Mouse (Mus musculus) forebrain, embryonic 15.5 days (tissue): Measurements from ENCODE around the gene Hoxa3. TPM values are rescaled to one million over a fixed set of nuclear protein-coding genes. Genes with fewer than 3 reads are reported as not detected.

Source experiments
- ATAC-seq: fragments of 200-750 bp; cut with Nextera tagmentation; replicated peaks from 2 replicates; pipeline ENCODE4 v1.8.0; 2017; ENCODE audit warnings: mild to moderate bottlenecking, moderate TSS enrichment, moderate library complexity
- H3K27ac ChIP-seq: fragments of 300-500 bp; sonication (generic); replicated peaks from 2 replicates; pipeline ENCODE4 v1.5.1; 2015; ENCODE audit warnings: mild to moderate bottlenecking, inconsistent platforms
- H3K27me3 ChIP-seq: fragments of 300-500 bp; sonication (generic); 2 replicates; pipeline ENCODE4 v1.6.1; 2015; ENCODE audit warnings: inconsistent platforms
- H3K36me3 ChIP-seq: fragments of 300-500 bp; sonication (generic); 2 replicates; pipeline ENCODE4 v1.6.1; 2015; ENCODE audit warnings: mild to moderate bottlenecking, inconsistent platforms
- H3K4me1 ChIP-seq: fragments of 300-500 bp; sonication (generic); 2 replicates; pipeline ENCODE4 v1.6.1; 2015; ENCODE audit warnings: inconsistent platforms
- H3K4me2 ChIP-seq: fragments of 300-500 bp; sonication (generic); replicated peaks from 2 replicates; pipeline ENCODE4 v1.6.1; 2015; ENCODE audit warnings: mild to moderate bottlenecking, inconsistent platforms
- H3K4me3 ChIP-seq: fragments of 300-500 bp; sonication (generic); 2 replicates; pipeline ENCODE4 v1.5.1; 2015; ENCODE audit warnings: mild to moderate bottlenecking, inconsistent platforms
- H3K9ac ChIP-seq: fragments of 300-500 bp; sonication (generic); replicated peaks from 2 replicates; pipeline ENCODE4 v1.6.1; 2015; ENCODE audit warnings: mild to moderate bottlenecking, inconsistent platforms
- H3K9me3 ChIP-seq: fragments of 300-500 bp; sonication (generic); 2 replicates; pipeline ENCODE4 v1.6.1; 2016; ENCODE audit warnings: inconsistent platforms
- WGBS: fragments of 180-500 bp; shearing (Covaris S2); methylation state at CpG from one replicate; pipeline ENCODE4 v1.1.7; 2015; ENCODE audit warnings: mixed read lengths; 5-methylcytosine and 5-hydroxymethylcytosine counted together
- polyA plus RNA-seq: library from polyadenylated mRNA; unstranded; fragments of >200 nt; fragmentation: Nextera tagmentation; extraction: Ambion mirVana; gene quantifications from 2 replicates; pipeline ENCODE4 v1.2.1, GENCODE M21; 2015

Gene Hoxa3
- polyA plus RNA-seq, 1 experiment from 2014 or later = not detected

DNA sequence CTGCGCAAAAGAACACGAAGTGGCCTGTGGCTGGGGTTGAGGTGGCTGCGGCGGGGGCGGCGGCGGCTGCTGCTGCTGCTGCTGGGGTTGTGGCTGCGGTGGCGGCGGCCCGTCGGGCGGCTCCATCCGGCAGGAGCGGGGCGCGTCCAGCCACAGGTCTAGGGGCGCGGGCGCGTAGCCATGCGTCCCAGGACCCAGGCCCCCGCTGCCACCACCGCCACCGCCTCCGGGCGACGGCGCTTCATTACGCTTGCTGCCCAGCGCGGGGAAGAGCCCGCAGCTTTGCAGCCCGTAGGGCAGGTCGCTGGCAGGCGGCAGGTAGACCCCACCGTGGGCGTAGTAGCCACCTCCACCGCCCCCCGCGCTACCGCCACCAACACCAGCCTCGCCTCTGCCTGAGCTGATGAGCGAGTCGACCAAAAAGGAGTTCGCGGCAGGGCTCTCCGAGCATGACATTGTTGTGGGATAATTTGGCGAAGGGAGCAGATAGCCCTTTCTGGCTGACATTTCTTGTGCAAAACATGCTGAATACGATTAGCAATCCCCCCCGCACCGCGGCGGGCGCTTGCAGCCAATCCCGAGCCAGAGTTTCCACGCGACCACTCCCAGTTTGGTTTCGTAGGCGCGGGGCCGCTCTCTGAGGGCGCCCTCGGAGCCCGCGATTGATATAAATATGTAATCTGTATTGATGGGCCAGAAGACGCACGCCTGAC is 21.4 kb upstream of the Hoxa3 start:
- WGBS = 2% methylated on average over 57 of the region's 68 CpGs
- no peak overlapping the region for H3K9ac ChIP-seq
- H3K27me3 ChIP-seq = peaks cover 97% of the 10 kb centered on the region

DNA sequence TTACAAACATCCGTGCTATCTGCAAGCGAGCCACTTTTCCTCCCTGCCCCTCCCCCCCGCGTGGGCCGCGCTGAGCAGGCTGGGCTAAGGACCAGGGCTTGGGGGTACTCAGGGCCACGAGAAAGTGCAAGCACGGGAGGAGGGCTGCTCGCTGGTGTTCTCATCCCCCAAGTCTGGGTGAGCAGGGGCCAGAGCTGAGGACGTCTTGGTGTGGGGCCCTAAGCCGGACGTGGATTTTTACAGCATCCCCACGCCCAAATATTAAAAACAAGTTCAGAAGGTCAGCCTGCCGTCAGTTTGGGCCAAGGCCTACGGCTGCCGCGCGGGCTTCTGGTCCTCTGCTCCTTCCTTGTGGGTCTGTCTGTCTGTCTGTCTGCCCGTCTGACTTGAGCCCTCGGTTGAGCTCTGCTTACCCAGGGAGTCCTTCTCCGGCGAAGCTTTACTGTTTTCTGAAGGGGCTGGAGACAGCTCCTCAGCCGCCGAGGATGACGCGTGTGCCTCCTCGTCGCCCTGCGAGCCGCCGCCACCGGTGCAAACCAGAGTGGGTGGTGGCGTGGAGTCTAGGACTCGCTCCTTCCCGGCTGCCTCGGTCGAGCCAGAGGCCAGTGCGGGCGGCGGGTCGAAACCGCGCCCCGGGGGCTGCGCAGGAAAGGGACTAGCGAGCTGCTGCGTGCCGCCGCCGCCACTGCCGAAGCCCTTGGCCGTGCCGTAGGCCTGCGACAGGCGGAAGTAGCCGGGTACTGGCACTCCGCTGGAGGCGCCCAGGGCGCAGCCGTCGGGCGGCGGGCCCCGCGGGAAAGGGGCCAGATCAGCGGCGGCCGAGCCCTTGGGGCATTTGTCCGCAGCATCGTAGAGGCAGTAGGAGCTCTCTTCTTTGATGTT is 20.7 kb upstream of the Hoxa3 start:
- Histone ChIP-seq H3K4me2 (no peak overlapping the region), H3K27ac (no peak overlapping the region), H3K4me1 (no peaks in the 10 kb centered on the region), H3K9me3 (no peaks in the 10 kb centered on the region), H3K9ac (no peak overlapping the region), H3K36me3 (no peaks in the 10 kb centered on the region), H3K4me3 (no peak overlapping the region), H3K27me3 (peaks cover 98% of the 10 kb centered on the region)
- ATAC-seq = no peak
- WGBS = under 1% methylated on average over 70 of the region's 70 CpGs

More for the DNA sequence above, 21.4 kb upstream of the Hoxa3 start:
- Histone ChIP-seq H3K4me3 (no peak overlapping the region), H3K36me3 (no peaks in the 10 kb centered on the region), H3K9me3 (no peaks in the 10 kb centered on the region), H3K4me2 (no peak overlapping the region), H3K4me1 (no peaks in the 10 kb centered on the region), H3K27ac (no peak overlapping the region)
- no peak for ATAC-seq

DNA sequence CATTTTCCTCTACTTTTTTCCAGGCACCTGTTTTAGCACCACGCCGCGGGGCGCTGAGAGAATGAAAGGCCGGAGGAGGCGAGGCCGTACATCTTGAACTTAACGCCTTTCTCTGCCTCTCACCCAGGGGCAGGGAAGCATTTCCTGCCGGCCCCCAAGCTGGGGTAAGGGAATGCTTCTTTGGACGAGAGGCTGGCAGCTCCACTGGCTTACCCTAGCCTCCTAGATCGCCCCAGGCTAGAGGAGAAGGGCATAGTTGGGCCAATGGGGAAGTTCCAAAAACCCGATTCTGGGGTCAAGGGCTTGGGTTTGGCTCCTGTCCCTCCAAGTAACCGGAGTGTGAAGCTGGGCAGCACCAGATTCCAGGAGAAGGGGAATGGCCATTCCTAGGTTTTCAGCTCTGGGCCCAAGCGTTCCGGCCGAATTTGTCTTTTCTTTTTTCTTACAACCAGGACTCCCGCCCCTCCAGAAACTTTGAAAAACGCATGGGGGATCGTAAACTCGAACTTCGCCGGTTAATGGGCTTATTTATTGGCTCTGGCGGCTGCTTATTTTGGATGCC is 19.9 kb upstream of the Hoxa3 start:
- WGBS = 3% methylated on average over 23 of the region's 23 CpGs
- ATAC-seq = no peak
- H3K27ac ChIP-seq = no peak overlapping the region
- no peaks in the 10 kb centered on the region for H3K9me3 ChIP-seq
- peaks cover 96% of the 10 kb centered on the region for H3K27me3 ChIP-seq
- no peak overlapping the region for H3K9ac ChIP-seq
- no peak overlapping the region for H3K4me3 ChIP-seq
- H3K4me2 ChIP-seq = no peak overlapping the region
- H3K4me1 ChIP-seq = no peaks in the 10 kb centered on the region
- no peaks in the 10 kb centered on the region for H3K36me3 ChIP-seq

DNA sequence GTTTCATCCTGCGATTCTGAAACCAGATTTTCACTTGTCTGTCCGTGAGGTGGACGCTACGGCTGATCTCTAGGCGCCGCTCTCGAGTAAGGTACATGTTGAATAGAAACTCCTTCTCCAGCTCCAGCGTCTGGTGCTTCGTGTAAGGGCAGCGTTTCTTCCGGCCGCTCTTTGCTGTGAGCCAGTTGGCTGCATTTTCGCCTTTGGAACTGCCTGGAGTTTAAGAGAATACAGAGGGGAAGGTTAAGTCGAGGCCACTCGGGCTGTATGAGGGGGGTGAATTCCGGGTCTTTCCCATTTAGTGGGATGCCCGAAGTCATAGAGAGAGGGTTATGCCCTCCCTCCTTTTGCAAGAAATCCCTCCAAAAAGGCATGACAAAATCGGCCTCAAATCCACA is 19.4 kb upstream of the Hoxa3 start:
- 1% methylated on average over 18 of the region's 18 CpGs for WGBS

DNA sequence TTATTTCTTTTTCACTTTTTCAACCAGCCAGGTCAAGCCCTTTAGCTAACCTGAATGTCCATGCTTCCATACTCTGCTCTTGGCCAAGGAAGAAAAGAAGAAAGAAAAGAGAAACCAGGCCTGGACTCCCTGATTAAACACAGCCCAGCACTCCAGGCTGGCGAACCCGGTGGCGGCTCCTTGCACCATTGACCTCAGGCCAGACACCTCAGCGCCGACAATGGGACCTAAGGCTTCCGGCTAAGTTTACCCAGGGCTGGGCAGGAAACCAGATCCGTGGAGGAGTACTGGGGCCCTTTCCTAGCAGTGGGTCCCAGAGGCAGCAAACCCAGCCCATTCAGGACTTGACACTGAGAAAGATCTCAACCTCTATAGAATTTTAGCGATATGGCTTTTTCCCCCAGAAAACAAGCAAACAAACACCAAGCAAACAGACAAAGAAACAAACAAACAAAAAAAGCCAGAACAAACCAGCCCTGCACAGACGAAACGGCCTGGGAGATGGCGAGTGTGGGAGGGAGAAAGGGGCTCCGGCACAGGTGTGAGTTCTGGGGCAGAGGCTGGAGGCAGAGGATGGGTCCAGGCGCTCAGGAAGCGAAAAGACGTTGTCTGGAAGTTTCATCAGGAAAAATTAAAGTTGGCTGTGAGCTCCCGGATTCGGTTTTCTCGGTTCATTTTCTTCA is 18.9 kb upstream of the Hoxa3 start:
- Histone ChIP-seq H3K27ac (no peak overlapping the region), H3K27me3 (peaks cover 96% of the 10 kb centered on the region), H3K9me3 (no peaks in the 10 kb centered on the region), H3K4me2 (no peak overlapping the region), H3K36me3 (no peaks in the 10 kb centered on the region), H3K4me3 (no peak overlapping the region), H3K9ac (no peak overlapping the region), H3K4me1 (no peaks in the 10 kb centered on the region)
- no peak for ATAC-seq
- WGBS = 1% methylated on average over 18 of the region's 18 CpGs

More for the DNA sequence above, 19.4 kb upstream of the Hoxa3 start:
- H3K9me3 ChIP-seq = no peaks in the 10 kb centered on the region
- H3K27me3 ChIP-seq = peaks cover 96% of the 10 kb centered on the region
- H3K27ac ChIP-seq = no peak overlapping the region
- no peak overlapping the region for H3K4me3 ChIP-seq
- no peak overlapping the region for H3K9ac ChIP-seq
- no peak overlapping the region for H3K4me2 ChIP-seq
- no peaks in the 10 kb centered on the region for H3K36me3 ChIP-seq
- H3K4me1 ChIP-seq = no peaks in the 10 kb centered on the region
- no peak for ATAC-seq

DNA sequence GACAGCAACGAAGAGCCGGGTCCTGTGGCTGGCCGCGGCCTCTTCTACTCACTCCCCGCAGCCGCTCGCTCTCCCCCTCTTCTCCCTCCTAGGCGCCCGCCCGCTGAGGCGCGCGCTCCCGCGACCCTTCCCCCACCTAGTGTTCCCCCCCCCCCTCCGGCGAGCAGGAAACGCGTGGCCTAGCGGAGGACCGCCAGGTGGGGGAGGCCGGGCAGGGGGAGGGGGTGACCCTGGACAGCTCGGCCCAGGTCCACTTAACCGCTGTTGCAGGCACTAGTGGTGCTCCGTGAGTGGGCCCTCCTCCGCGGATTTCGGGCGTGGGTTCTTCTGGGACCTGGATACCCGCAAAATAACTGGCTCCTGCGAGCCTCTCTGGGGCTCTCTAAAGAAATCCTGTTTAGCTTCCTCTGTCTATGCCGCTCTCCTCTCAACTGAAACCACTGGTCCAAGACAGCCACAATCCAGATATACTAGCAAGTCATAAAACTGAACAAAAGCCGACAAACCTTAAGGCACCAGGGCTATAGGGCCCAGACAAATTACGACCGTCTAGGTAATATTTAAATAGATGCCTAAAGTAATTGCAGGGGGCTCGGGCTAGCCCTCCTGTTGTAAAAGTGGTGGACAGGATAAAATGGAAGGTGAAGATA is 17.5 kb upstream of the Hoxa3 start, which contains the start of gene Hoxa9:
Gene Hoxa9, minus strand, starts transcription at position 574 of the 650 bp plus-strand sequence.
- no peak within 1 kb of the TSS for H3K4me3 ChIP-seq
- no peaks in the 10 kb centered on the region for H3K4me1 ChIP-seq
- H3K36me3 ChIP-seq = no peaks in the 10 kb centered on the region
- no peaks in the 10 kb centered on the region for H3K9me3 ChIP-seq
- WGBS = 1% methylated on average over 34 of the region's 36 CpGs
- H3K4me2 ChIP-seq = no peak within 1 kb of the TSS
- no peak within 1 kb of the TSS for H3K27ac ChIP-seq
- no peak for ATAC-seq
- no peak within 1 kb of the TSS for H3K9ac ChIP-seq
- peaks cover 96% of the 10 kb centered on the region for H3K27me3 ChIP-seq

DNA sequence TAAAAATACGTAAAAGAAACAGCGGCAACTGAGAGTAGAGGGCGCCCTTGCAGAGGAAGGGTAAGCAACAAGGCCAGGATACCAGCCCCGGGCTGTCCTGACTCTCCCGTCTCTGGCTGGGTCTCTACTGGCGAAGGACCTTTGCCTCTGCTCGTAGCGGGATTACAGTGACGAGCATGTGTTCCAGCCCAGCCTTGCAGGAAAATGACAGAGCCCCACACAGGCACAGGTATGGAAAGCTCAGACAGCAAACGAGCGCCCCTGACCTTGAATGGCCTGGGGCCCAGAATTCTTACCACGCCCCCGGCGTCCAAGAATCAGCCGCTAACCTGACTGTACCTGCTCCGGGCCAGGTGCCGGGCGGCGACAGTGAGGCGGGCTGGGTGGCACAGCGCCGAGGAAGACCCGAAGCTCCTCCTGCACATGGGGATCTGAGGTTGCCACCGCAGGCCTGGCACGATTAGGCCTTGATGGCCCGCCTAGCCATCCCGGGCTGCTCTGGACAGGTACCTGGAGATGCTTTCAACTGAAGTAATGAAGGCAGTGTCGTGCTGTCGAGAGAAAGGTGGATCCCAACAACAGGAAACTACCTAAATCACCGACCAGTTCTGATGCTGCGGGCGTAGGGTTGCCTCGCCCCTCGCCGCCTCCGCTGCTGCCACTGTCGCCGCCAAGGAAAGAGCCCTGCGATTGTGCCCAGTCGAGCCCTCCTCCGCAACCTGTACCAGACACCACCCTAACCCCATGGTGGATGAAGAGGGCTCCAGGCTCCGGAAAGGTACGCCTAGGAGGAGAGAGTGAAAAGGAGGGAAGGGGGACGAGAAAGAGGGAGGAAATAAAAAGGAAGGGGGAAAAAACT is 16.7 kb upstream of the Hoxa3 start:
- ATAC-seq = no peak
- H3K27me3 ChIP-seq = peaks cover 96% of the 10 kb centered on the region
- 2% methylated on average over 44 of the region's 44 CpGs for WGBS
- no peak overlapping the region for H3K4me2 ChIP-seq
- H3K4me3 ChIP-seq = no peak overlapping the region
- H3K4me1 ChIP-seq = no peaks in the 10 kb centered on the region
- H3K9ac ChIP-seq = no peak overlapping the region
- H3K27ac ChIP-seq = no peak overlapping the region
- H3K9me3 ChIP-seq = no peaks in the 10 kb centered on the region
- no peaks in the 10 kb centered on the region for H3K36me3 ChIP-seq

DNA sequence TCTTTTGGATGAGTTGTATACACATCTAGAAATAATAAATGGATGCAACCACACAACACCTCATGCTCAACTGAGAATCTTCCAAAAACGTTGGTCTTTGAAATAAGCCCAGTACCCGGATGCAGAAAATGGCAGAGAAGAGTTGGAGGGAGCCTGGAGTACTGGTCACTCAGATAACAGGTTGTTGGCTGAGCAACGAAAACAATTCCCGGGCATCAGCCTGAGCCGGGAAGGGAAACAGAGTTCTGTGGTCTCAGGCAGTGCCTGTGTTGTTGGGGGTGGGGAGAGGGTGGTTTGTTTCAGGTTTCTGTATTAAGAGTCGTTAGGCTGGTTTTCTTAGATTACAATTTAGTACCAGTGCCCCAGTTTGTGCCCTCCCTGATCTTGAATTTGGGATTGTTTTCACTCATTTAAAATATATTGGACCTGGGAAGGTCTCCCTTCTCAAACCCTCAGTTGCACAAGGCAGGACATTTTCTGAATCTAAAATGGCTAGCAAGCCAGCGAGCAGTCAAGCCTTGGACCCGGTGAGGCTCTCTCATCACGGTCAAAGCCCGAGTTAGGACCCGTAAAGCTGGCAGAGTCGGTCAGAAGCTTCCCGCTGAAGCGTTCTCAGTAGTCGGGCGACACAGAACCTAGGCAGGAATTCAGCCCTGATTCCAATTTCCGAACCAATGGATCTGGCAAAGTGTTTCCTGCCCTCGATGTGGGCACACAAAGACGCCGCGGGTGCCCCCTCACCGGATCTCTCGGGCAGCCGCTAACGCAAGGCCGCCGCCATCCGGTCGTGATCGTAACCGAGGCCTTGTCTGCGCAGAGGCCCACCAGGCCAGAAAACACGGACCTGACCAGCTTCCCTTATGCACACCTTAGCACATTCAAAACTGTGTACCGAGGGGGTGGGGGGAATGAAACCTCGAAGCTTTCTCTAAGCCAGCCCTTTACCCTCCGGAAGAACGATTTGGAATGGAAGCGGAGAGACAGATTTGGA is 15.6 kb upstream of the Hoxa3 start:
- no peak for ATAC-seq

DNA sequence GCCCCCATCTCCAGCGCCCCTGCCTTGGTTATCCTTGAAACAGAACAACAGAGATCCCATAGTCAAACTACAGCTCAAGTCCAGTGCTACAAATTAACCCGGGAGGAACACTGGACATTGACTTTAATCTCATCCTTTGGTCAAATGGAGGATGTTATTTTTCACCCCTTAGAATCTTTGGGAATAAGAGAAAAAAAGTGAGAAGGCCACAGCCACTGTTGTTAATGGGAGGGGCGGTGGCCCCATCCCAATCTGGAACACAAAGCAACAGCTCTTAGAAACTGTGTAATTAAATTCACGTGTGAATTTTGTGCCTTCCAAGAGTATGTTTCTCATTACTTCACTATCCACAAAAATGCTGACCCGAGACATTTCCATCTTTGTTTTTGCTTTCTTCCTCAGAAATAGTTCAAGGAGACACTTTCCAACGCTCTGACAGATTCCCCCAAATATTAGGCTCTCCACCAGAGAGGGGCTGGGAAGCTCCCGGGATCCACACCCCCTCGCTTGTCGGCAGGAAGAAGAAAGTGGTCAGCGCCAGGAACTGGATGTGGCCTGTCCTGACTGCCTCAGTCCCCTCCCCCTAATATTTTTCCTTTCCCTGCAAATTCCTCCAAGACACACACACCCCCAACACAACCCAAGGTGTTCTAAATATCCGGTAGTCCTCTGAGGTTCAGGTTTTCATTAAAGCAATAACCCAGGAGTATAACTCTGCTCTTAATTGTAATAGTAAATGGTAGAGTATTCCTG is 14.5 kb upstream of the Hoxa3 start:
- Histone ChIP-seq H3K36me3 (no peaks in the 10 kb centered on the region), H3K9ac (no peak overlapping the region), H3K4me2 (no peak overlapping the region), H3K9me3 (no peaks in the 10 kb centered on the region), H3K4me1 (no peaks in the 10 kb centered on the region), H3K27me3 (peaks cover 96% of the 10 kb centered on the region), H3K27ac (no peak overlapping the region), H3K4me3 (no peak overlapping the region)
- 3% methylated on average over 11 of the region's 11 CpGs for WGBS
- no peak for ATAC-seq

More for the DNA sequence above, 15.6 kb upstream of the Hoxa3 start:
- Histone ChIP-seq H3K36me3 (no peaks in the 10 kb centered on the region), H3K4me2 (no peak overlapping the region), H3K9ac (no peak overlapping the region), H3K27ac (no peak overlapping the region), H3K4me3 (no peak overlapping the region), H3K4me1 (no peaks in the 10 kb centered on the region), H3K27me3 (peaks cover 96% of the 10 kb centered on the region), H3K9me3 (no peaks in the 10 kb centered on the region)
- under 1% methylated on average over 38 of the region's 38 CpGs for WGBS
